Mouse (Mus musculus): ENCODE data around the gene Pms1. TPM values are rescaled to one million over a fixed set of nuclear protein-coding genes. Genes with fewer than 3 reads are reported as not detected.
"Not testable (repeated sequence)": the region's sequence is repeated elsewhere in the genome, so short reads cannot be mapped to it uniquely, and the experiment has no call there.

Pms1 gene
- polyA plus RNA-seq, 1 experiment from 2014 or later = 13.0 TPM

- peak within 1 kb of the TSS; percentile 63 for H3K4me2 ChIP-seq (ENCODE audit: low read length)
- 2% methylated on average over 27 of the region's 27 CpGs for WGBS
- H3K9ac ChIP-seq (replicated peaks; ENCODE audit: low read depth, low read length) = peak within 1 kb of the TSS; percentile 67
- peak; percentile 99 for ATAC-seq
- no peaks in the 10 kb centered on the region for H3K9me3 ChIP-seq (ENCODE audit: control insufficient read depth, low read length)
- peaks cover 6% of the 10 kb centered on the region for H3K4me1 ChIP-seq (replicated peaks; ENCODE audit: control insufficient read depth, insufficient read depth, low read length)
- H3K27ac ChIP-seq (ENCODE audit: low read length) = peak within 1 kb of the TSS; percentile 86
- H3K27me3 ChIP-seq (replicated peaks; ENCODE audit: control insufficient read depth, insufficient read depth, low read length) = no peaks in the 10 kb centered on the region
- no peaks in the 10 kb centered on the region for H3K36me3 ChIP-seq (ENCODE audit: control insufficient read depth, insufficient read depth)
- H3K4me3 ChIP-seq (replicated peaks; ENCODE audit: low read length) = peak within 1 kb of the TSS; percentile 62
Measured at GRCm38 (mm10) chr1:53312989-53313967, 16.5 kb upstream of the Pms1 start, which contains the start of gene Osgepl1. Osgepl1 (plus strand) TSS chr1:53313624.

- WGBS = 86% methylated on average over 4 of the region's 4 CpGs
- Histone ChIP-seq H3K27me3 (replicated peaks; ENCODE audit: control insufficient read depth, insufficient read depth, low read length) (no peaks in the 10 kb centered on the region), H3K27ac (ENCODE audit: low read length) (no peak overlapping the region), H3K36me3 (ENCODE audit: control insufficient read depth, insufficient read depth) (no peaks in the 10 kb centered on the region), H3K9me3 (ENCODE audit: control insufficient read depth, low read length) (no peaks in the 10 kb centered on the region), H3K9ac (replicated peaks; ENCODE audit: low read depth, low read length) (no peak overlapping the region), H3K4me2 (ENCODE audit: low read length) (no peak overlapping the region), H3K4me1 (replicated peaks; ENCODE audit: control insufficient read depth, insufficient read depth, low read length) (peaks cover 12% of the 10 kb centered on the region), H3K4me3 (replicated peaks; ENCODE audit: low read length) (no peak overlapping the region)
- no peak for ATAC-seq
Measured at GRCm38 (mm10) chr1:53300506-53300905, 3.7 kb upstream of the Pms1 start.

GRCm38 (mm10) chr1:53291197-53291596, 5.6 kb downstream of the Pms1 start:
- WGBS = 94% methylated on average over 3 of the region's 3 CpGs

GRCm38 (mm10) chr1:53272646-53273045, 24.2 kb downstream of the Pms1 start:
- Histone ChIP-seq H3K27ac (ENCODE audit: low read length) (no peak overlapping the region), H3K36me3 (ENCODE audit: control insufficient read depth, insufficient read depth) (no peaks in the 10 kb centered on the region), H3K27me3 (replicated peaks; ENCODE audit: control insufficient read depth, insufficient read depth, low read length) (no peaks in the 10 kb centered on the region), H3K4me2 (ENCODE audit: low read length) (no peak overlapping the region), H3K4me3 (replicated peaks; ENCODE audit: low read length) (no peak overlapping the region), H3K4me1 (replicated peaks; ENCODE audit: control insufficient read depth, insufficient read depth, low read length) (no peaks in the 10 kb centered on the region), H3K9me3 (ENCODE audit: control insufficient read depth, low read length) (no peaks in the 10 kb centered on the region), H3K9ac (replicated peaks; ENCODE audit: low read depth, low read length) (no peak overlapping the region)
- ATAC-seq = no peak

More at GRCm38 (mm10) chr1:53291197-53291596, 5.6 kb downstream of the Pms1 start:
- Histone ChIP-seq H3K4me3 (replicated peaks; ENCODE audit: low read length) (no peak overlapping the region), H3K4me1 (replicated peaks; ENCODE audit: control insufficient read depth, insufficient read depth, low read length) (0 out of 2 replicates have a peak, but pooled peaks cover 2% of the 10 kb centered on the region), H3K27me3 (replicated peaks; ENCODE audit: control insufficient read depth, insufficient read depth, low read length) (no peaks in the 10 kb centered on the region), H3K27ac (ENCODE audit: low read length) (no peak overlapping the region), H3K36me3 (ENCODE audit: control insufficient read depth, insufficient read depth) (no peaks in the 10 kb centered on the region), H3K9me3 (ENCODE audit: control insufficient read depth, low read length) (no peaks in the 10 kb centered on the region), H3K4me2 (ENCODE audit: low read length) (no peak overlapping the region), H3K9ac (replicated peaks; ENCODE audit: low read depth, low read length) (no peak overlapping the region)
- no peak for ATAC-seq

GRCm38 (mm10) chr1:53269901-53270300, 26.9 kb downstream of the Pms1 start:
- no peak overlapping the region for H3K9ac ChIP-seq (replicated peaks; ENCODE audit: low read depth, low read length)
- H3K9me3 ChIP-seq (ENCODE audit: control insufficient read depth, low read length) = no peaks in the 10 kb centered on the region
- 90% methylated on average over 3 of the region's 3 CpGs for WGBS
- no peak for ATAC-seq
- no peaks in the 10 kb centered on the region for H3K27me3 ChIP-seq (replicated peaks; ENCODE audit: control insufficient read depth, insufficient read depth, low read length)
- no peaks in the 10 kb centered on the region for H3K36me3 ChIP-seq (ENCODE audit: control insufficient read depth, insufficient read depth)
- no peaks in the 10 kb centered on the region for H3K4me1 ChIP-seq (replicated peaks; ENCODE audit: control insufficient read depth, insufficient read depth, low read length)
- H3K4me2 ChIP-seq (ENCODE audit: low read length) = no peak overlapping the region
- no peak overlapping the region for H3K4me3 ChIP-seq (replicated peaks; ENCODE audit: low read length)
- no peak overlapping the region for H3K27ac ChIP-seq (ENCODE audit: low read length)

GRCm38 (mm10) chr1:53264958-53265612, 31.7 kb downstream of the Pms1 start:
- H3K9me3 ChIP-seq (ENCODE audit: control insufficient read depth, low read length); H3K4me3 ChIP-seq (replicated peaks; ENCODE audit: low read length); H3K27ac ChIP-seq (ENCODE audit: low read length); ATAC-seq; H3K4me1 ChIP-seq (replicated peaks; ENCODE audit: control insufficient read depth, insufficient read depth, low read length); H3K9ac ChIP-seq (replicated peaks; ENCODE audit: low read depth, low read length); H3K4me2 ChIP-seq (ENCODE audit: low read length); H3K36me3 ChIP-seq (ENCODE audit: control insufficient read depth, insufficient read depth); H3K27me3 ChIP-seq (replicated peaks; ENCODE audit: control insufficient read depth, insufficient read depth, low read length): not testable (repeated sequence)

GRCm38 (mm10) chr1:53226063-53226462, 70.8 kb downstream of the Pms1 start:
- no peak overlapping the region for H3K4me2 ChIP-seq (ENCODE audit: low read length)
- H3K27me3 ChIP-seq (replicated peaks; ENCODE audit: control insufficient read depth, insufficient read depth, low read length) = no peaks in the 10 kb centered on the region
- no peaks in the 10 kb centered on the region for H3K9me3 ChIP-seq (ENCODE audit: control insufficient read depth, low read length)
- no peak overlapping the region for H3K9ac ChIP-seq (replicated peaks; ENCODE audit: low read depth, low read length)
- no peaks in the 10 kb centered on the region for H3K36me3 ChIP-seq (ENCODE audit: control insufficient read depth, insufficient read depth)
- ATAC-seq = no peak
- 44% methylated on average over 1 of the region's 1 CpGs for WGBS
- no peak overlapping the region for H3K27ac ChIP-seq (ENCODE audit: low read length)
- no peak overlapping the region for H3K4me3 ChIP-seq (replicated peaks; ENCODE audit: low read length)
- H3K4me1 ChIP-seq (replicated peaks; ENCODE audit: control insufficient read depth, insufficient read depth, low read length) = no peaks in the 10 kb centered on the region

DNA sequence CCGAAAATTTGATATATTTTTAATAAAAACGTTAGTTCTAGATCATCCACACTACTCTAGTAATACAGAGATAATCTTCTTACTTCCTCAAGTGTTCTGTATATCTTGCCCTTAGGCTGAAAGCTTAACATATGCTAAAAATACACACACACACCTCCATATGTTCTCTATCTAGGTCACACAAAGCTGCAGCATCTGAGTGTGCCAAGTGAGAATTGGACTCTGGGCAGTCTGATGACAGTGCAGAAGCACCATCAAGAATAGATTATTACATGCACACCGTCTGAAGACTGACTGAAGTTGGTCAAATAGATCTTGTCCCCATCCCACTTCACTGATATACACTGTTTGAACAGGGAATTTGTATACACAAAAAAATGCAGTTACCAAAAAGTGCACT, 71.2 kb downstream of the Pms1 start:
- H3K9me3 ChIP-seq (ENCODE audit: control insufficient read depth, low read length) = no peaks in the 10 kb centered on the region
- H3K27me3 ChIP-seq (replicated peaks; ENCODE audit: control insufficient read depth, insufficient read depth, low read length) = no peaks in the 10 kb centered on the region
- no peaks in the 10 kb centered on the region for H3K4me1 ChIP-seq (replicated peaks; ENCODE audit: control insufficient read depth, insufficient read depth, low read length)
- no peak overlapping the region for H3K4me2 ChIP-seq (ENCODE audit: low read length)
- no peak for ATAC-seq
- H3K36me3 ChIP-seq (ENCODE audit: control insufficient read depth, insufficient read depth) = no peaks in the 10 kb centered on the region
- WGBS = 88% methylated on average over 3 of the region's 3 CpGs
- H3K27ac ChIP-seq (ENCODE audit: low read length) = no peak overlapping the region
- H3K9ac ChIP-seq (replicated peaks; ENCODE audit: low read depth, low read length) = no peak overlapping the region
- H3K4me3 ChIP-seq (replicated peaks; ENCODE audit: low read length) = no peak overlapping the region

- peak; percentile 50; the same call in 1 of the 2 replicates for ATAC-seq
- H3K4me3 ChIP-seq (replicated peaks; ENCODE audit: low read length) = no peak overlapping the region
Measured at GRCm38 (mm10) chr1:53224775-53225174, 72.0 kb downstream of the Pms1 start.

More at GRCm38 (mm10) chr1:53224775-53225174, 72.0 kb downstream of the Pms1 start:
- Histone ChIP-seq H3K4me1 (replicated peaks; ENCODE audit: control insufficient read depth, insufficient read depth, low read length) (no peaks in the 10 kb centered on the region), H3K4me2 (ENCODE audit: low read length) (no peak overlapping the region), H3K9ac (replicated peaks; ENCODE audit: low read depth, low read length) (no peak overlapping the region), H3K27me3 (replicated peaks; ENCODE audit: control insufficient read depth, insufficient read depth, low read length) (no peaks in the 10 kb centered on the region), H3K36me3 (ENCODE audit: control insufficient read depth, insufficient read depth) (no peaks in the 10 kb centered on the region), H3K9me3 (ENCODE audit: control insufficient read depth, low read length) (no peaks in the 10 kb centered on the region), H3K27ac (ENCODE audit: low read length) (no peak overlapping the region)
- 72% methylated on average over 1 of the region's 1 CpGs for WGBS

All from forebrain, embryonic 16.5 days (tissue).